Mouse (Mus musculus) midbrain, embryonic 10.5 days (tissue): ENCODE measurements around the gene Zfp457. TPM values are rescaled to one million over a fixed set of nuclear protein-coding genes. Genes with fewer than 3 reads are reported as not detected.

Experiments
- polyA plus RNA-seq: library from polyadenylated mRNA; unstranded; fragments of >200 nt; fragmentation: Nextera tagmentation; extraction: Ambion mirVana; gene quantifications from 2 replicates; pipeline ENCODE4 v1.2.1, GENCODE M21; 2016

Zfp457 gene
- polyA plus RNA-seq, 1 experiment from 2014 or later, result 0.59 TPM

Other genes starting within 250 kb of the Zfp457 start
- gene Zfp712, start 245.3 kb downstream of the Zfp457 start, polyA plus RNA-seq, result 4.0 and 4.3 TPM in 2 replicates
- gene Zfp708, start 208.5 kb downstream of the Zfp457 start, polyA plus RNA-seq, result 5.6 and 7.5 TPM in 2 replicates
- 2.6 and 3.1 TPM in 2 replicates for gene Gm28557, start 197.9 kb downstream of the Zfp457 start, polyA plus RNA-seq
- gene Rslcan18, start 190.2 kb downstream of the Zfp457 start, polyA plus RNA-seq, result 0.15 and 0.19 TPM in 2 replicates
- 1.5 and 1.8 TPM in 2 replicates for gene Zfp759, start 184.8 kb downstream of the Zfp457 start, polyA plus RNA-seq
- 6.7 and 6.8 TPM in 2 replicates for gene Rsl1, start 133.3 kb downstream of the Zfp457 start, polyA plus RNA-seq
- gene Zfp455, start 112.0 kb downstream of the Zfp457 start, polyA plus RNA-seq, result 1.2 and 1.4 TPM in 2 replicates
- gene Zfp458, start 28.0 kb downstream of the Zfp457 start, polyA plus RNA-seq, result 1.3 and 1.7 TPM in 2 replicates
- gene Zfp595, start 26.1 kb upstream of the Zfp457 start, polyA plus RNA-seq, result 1.5 and 1.8 TPM in 2 replicates
- not detected in 2 replicates for gene Gm28044, start 54.1 kb upstream of the Zfp457 start, polyA plus RNA-seq
- gene Zfp953, start 54.1 kb upstream of the Zfp457 start, polyA plus RNA-seq, result 0.97 and 1.0 TPM in 2 replicates
- gene Gm28041, start 69.2 kb upstream of the Zfp457 start, polyA plus RNA-seq, result 0.16 and 0.19 TPM in 2 replicates
- 0.79 and 0.95 TPM in 2 replicates for gene Zfp456, start 69.3 kb upstream of the Zfp457 start, polyA plus RNA-seq
- gene Zfp429, start 93.3 kb upstream of the Zfp457 start, polyA plus RNA-seq, result 3.3 and 4.3 TPM in 2 replicates
- 0.39 TPM in 2 replicates for gene Zfp459, start 114.9 kb upstream of the Zfp457 start, polyA plus RNA-seq
- gene Zfp874a, start 145.1 kb upstream of the Zfp457 start, polyA plus RNA-seq, result 6.0 and 6.6 TPM in 2 replicates
- gene Zfp874b, start 177.8 kb upstream of the Zfp457 start, polyA plus RNA-seq, result 1.4 and 1.6 TPM in 2 replicates
- gene Zfp58, start 194.1 kb upstream of the Zfp457 start, polyA plus RNA-seq, result 15.1 and 15.9 TPM in 2 replicates
- gene Gm26965, start 219.7 kb upstream of the Zfp457 start, polyA plus RNA-seq, result 0.29 TPM in 1 of 2 replicates, not detected in the other
- 24.3 and 27.5 TPM in 2 replicates for gene Zfp87, start 219.7 kb upstream of the Zfp457 start, polyA plus RNA-seq
- gene Zfp748, start 247.3 kb upstream of the Zfp457 start, polyA plus RNA-seq, result 17.7 and 19.0 TPM in 2 replicates